Mouse (Mus musculus): ENCODE data around the gene Ccdc57.

Ccdc57 gene

GRCm38 (mm10) chr11:120951731-120952730 lies 19.4 kb upstream of the Ccdc57 start:
- no peak for DNase-seq (ENCODE audit: low spot score)

- DNase-seq (ENCODE audit: low spot score), result no peak
Measured at GRCm38 (mm10) chr11:120951237-120951636, 18.6 kb upstream of the Ccdc57 start.

GRCm38 (mm10) chr11:120950281-120951202 lies 17.9 kb upstream of the Ccdc57 start:
- peak; percentile 92 for DNase-seq (ENCODE audit: low spot score)

- no peak for DNase-seq (ENCODE audit: low spot score)
Measured at GRCm38 (mm10) chr11:120949863-120950262, 17.2 kb upstream of the Ccdc57 start.

- DNase-seq (ENCODE audit: low spot score), result peak; percentile 72
Measured at GRCm38 (mm10) chr11:120948861-120949851, 16.5 kb upstream of the Ccdc57 start.

- DNase-seq (ENCODE audit: low spot score), result no peak
Measured at GRCm38 (mm10) chr11:120948328-120948727, 15.7 kb upstream of the Ccdc57 start, which contains the start of gene Slc16a3. TSS of gene Slc16a3 (plus strand) at chr11:120948480.

GRCm38 (mm10) chr11:120945926-120946325 lies 13.3 kb upstream of the Ccdc57 start:
- DNase-seq (ENCODE audit: low spot score), result no peak

GRCm38 (mm10) chr11:120945266-120945665 lies 12.6 kb upstream of the Ccdc57 start:
- no peak for DNase-seq (ENCODE audit: low spot score)

- peak; percentile 28 for DNase-seq (ENCODE audit: low spot score)
Measured at GRCm38 (mm10) chr11:120940959-120941358, 8.3 kb upstream of the Ccdc57 start.

- no peak for DNase-seq (ENCODE audit: low spot score)
Measured at GRCm38 (mm10) chr11:120939712-120940341, 7.2 kb upstream of the Ccdc57 start.

- DNase-seq (ENCODE audit: low spot score), result no peak
Measured at GRCm38 (mm10) chr11:120938795-120939194, 6.1 kb upstream of the Ccdc57 start.

- DNase-seq (ENCODE audit: low spot score), result no peak
Measured at GRCm38 (mm10) chr11:120937976-120938375, 5.3 kb upstream of the Ccdc57 start.

- DNase-seq (ENCODE audit: low spot score), result no peak
Measured at GRCm38 (mm10) chr11:120931479-120931878, 1.2 kb downstream of the Ccdc57 start.

- DNase-seq (ENCODE audit: low spot score), result no peak
Measured at GRCm38 (mm10) chr11:120928468-120928867, 4.2 kb downstream of the Ccdc57 start.

GRCm38 (mm10) chr11:120922528-120922927 lies 10.1 kb downstream of the Ccdc57 start:
- no peak for DNase-seq (ENCODE audit: low spot score)

GRCm38 (mm10) chr11:120917756-120918155 lies 14.9 kb downstream of the Ccdc57 start:
- DNase-seq (ENCODE audit: low spot score), result no peak

- DNase-seq (ENCODE audit: low spot score), result no peak
Measured at GRCm38 (mm10) chr11:120916477-120916876, 16.2 kb downstream of the Ccdc57 start.

GRCm38 (mm10) chr11:120913796-120914195 lies 18.9 kb downstream of the Ccdc57 start:
- no peak for DNase-seq (ENCODE audit: low spot score)

- peak; percentile 91 for DNase-seq (ENCODE audit: low spot score)
Measured at GRCm38 (mm10) chr11:120905430-120905873, 27.2 kb downstream of the Ccdc57 start.

GRCm38 (mm10) chr11:120904561-120904960 lies 28.1 kb downstream of the Ccdc57 start:
- no peak for DNase-seq (ENCODE audit: low spot score)

Measured in testis, postnatal 10 days (tissue).